Mouse (Mus musculus) left cerebral cortex, adult 8-10 months (tissue): ENCODE measurements around the gene Gm17521. TPM values are rescaled to one million over a fixed set of nuclear protein-coding genes. Genes with fewer than 3 reads are reported as not detected.
"Not testable (repeated sequence)": the region's sequence is repeated elsewhere in the genome, so short reads cannot be mapped to it uniquely, and the experiment has no call there.

ENCODE experiments used
- DNase-seq, 2 experiments: peaks; one replicate each; pipeline ENCODE4 v3.0.0; 2022; ENCODE audit warnings: low spot score in 2 of 2
- total RNA-seq, 4 experiments: library from RNA; stranded (reverse); gene quantifications; 2 replicates each; pipeline ENCODE4 v1.2.4; 2022

Gm17521 gene
- total RNA-seq = not detected

- not testable (repeated sequence) for DNase-seq
These were observed at the start of gene Gm17521 for GRCm38 (mm10) chrX:123029569-123029968. Gene Gm17521, minus strand, starts transcription at chrX:123029669.

- DNase-seq = no peak
These were observed 14.5 kb upstream of the Gm17521 start for GRCm38 (mm10) chrX:123043956-123044355.

GRCm38 (mm10) chrX:123043516-123043915 lies 14.0 kb upstream of the Gm17521 start:
- no peak for DNase-seq

Other genes with a start within 250 kb of the Gm17521 start
- 10 to 100 TPM in 1 of 4 experiments, 1 to 10 TPM in 3; 4.6 to 12.5 (median 6.5) TPM for gene Cldn34c1, start 73.8 kb upstream of the Gm17521 start, total RNA-seq
- gene Srsx, start 192.8 kb upstream of the Gm17521 start, total RNA-seq = not detected
- not detected for gene Gm17577, start 217.2 kb upstream of the Gm17521 start, total RNA-seq